Mouse (Mus musculus): Measurements from ENCODE around the gene Cask.

GRCm38 (mm10) chrX:13467121-13467571, 384.0 kb downstream of the Cask start:
- TF ChIP-seq EP300 (IDR thresholded peaks at IDR 0.05; ENCODE audit: insufficient read depth, low read depth, low read length): no peak
- TF ChIP-seq POLR2A (IDR thresholded peaks at IDR 0.05; ENCODE audit: insufficient read depth, low read length): no peak
- no peak for TF ChIP-seq CTCF (IDR thresholded peaks at IDR 0.05; ENCODE audit: low read depth, low read length)
